Mouse (Mus musculus) intestine, postnatal 0 days (tissue): ENCODE data around the gene Stap2. TPM values are rescaled to one million over a fixed set of nuclear protein-coding genes. Genes with fewer than 3 reads are reported as not detected.
A peak's percentile ranks its signal among the peaks of the same experiment; 100 is the strongest.

ENCODE experiments used
- ATAC-seq: fragments of 200-750 bp; cut with Nextera tagmentation; 2 replicates; pipeline ENCODE4 v1.8.0; 2017; ENCODE audit warnings: mild to moderate bottlenecking, moderate TSS enrichment, moderate library complexity
- H3K27ac ChIP-seq: fragments of 300-500 bp; sonication (generic); 2 replicates; pipeline ENCODE4 v1.5.1; 2014; ENCODE audit warnings: mild to moderate bottlenecking, low read depth, low read length, moderate library complexity
- H3K27me3 ChIP-seq: fragments of 300-500 bp; sonication (generic); replicated peaks from 2 replicates; pipeline ENCODE4 v1.6.1; 2014; ENCODE audit warnings: low read length, mixed read lengths; ENCODE audit not compliant: control insufficient read depth, insufficient read depth
- H3K36me3 ChIP-seq: fragments of 300-500 bp; sonication (generic); 2 replicates; pipeline ENCODE4 v1.6.1; 2014; ENCODE audit warnings: mild to moderate bottlenecking, moderate library complexity; ENCODE audit not compliant: control insufficient read depth, insufficient read depth
- H3K4me1 ChIP-seq: fragments of 300-500 bp; sonication (generic); replicated peaks from 2 replicates; pipeline ENCODE4 v1.6.1; 2014; ENCODE audit warnings: antibody characterized with exemption, low read length, mixed read lengths; ENCODE audit not compliant: control insufficient read depth, insufficient read depth
- H3K4me2 ChIP-seq: fragments of 300-500 bp; sonication (generic); replicated peaks from 2 replicates; pipeline ENCODE4 v1.6.1; 2014; ENCODE audit warnings: low read depth, mild to moderate bottlenecking, moderate library complexity
- H3K4me3 ChIP-seq: fragments of 300-500 bp; sonication (generic); 2 replicates; pipeline ENCODE4 v1.5.1; 2014; ENCODE audit warnings: low read depth, low read length
- H3K9ac ChIP-seq: fragments of 300-500 bp; sonication (generic); 2 replicates; pipeline ENCODE4 v1.6.1; 2014; ENCODE audit warnings: mild to moderate bottlenecking, low read depth, low read length
- H3K9me3 ChIP-seq: fragments of 300-500 bp; sonication (generic); 2 replicates; pipeline ENCODE4 v1.6.1; 2016; ENCODE audit warnings: mixed run types; ENCODE audit not compliant: control insufficient read depth
- CTCF ChIP-seq: sonication (generic); IDR thresholded peaks from 2 replicates; pipeline ENCODE4 v1.5.1; 2016; ENCODE audit warnings: low read depth, mild to moderate bottlenecking, control low read depth, antibody characterized with exemption, moderate library complexity
- WGBS: fragments of 180-500 bp; shearing (Covaris S2); extraction: QIAGEN DNeasy Blood & Tissue Kit; methylation state at CpG from one replicate; pipeline ENCODE4 v1.1.7; 2014; 5-methylcytosine and 5-hydroxymethylcytosine counted together
- polyA plus RNA-seq: library from polyadenylated mRNA; unstranded; fragments of >200 nt; fragmentation: Nextera tagmentation; extraction: Ambion mirVana; gene quantifications from 2 replicates; pipeline ENCODE4 v1.2.1, GENCODE M21; 2015

Stap2 gene
- polyA plus RNA-seq, result 82.8 and 84.5 TPM in 2 replicates

- no peak for TF ChIP-seq CTCF
- Histone ChIP-seq H3K27me3 (no peaks in the 10 kb centered on the region), H3K4me3 (peak within 1 kb of the TSS; percentile 38), H3K4me1 (peaks cover 11% of the 10 kb centered on the region; the same call in 1 of the 2 replicates), H3K27ac (peak within 1 kb of the TSS; percentile 76), H3K4me2 (peak within 1 kb of the TSS; percentile 71), H3K9me3 (no peaks in the 10 kb centered on the region), H3K36me3 (peaks cover 9% of the 10 kb centered on the region), H3K9ac (peak within 1 kb of the TSS; percentile 40)
- 16% methylated on average over 13 of the region's 13 CpGs for WGBS
- ATAC-seq, result 0 out of 2 replicates have a peak, but pooled peaks have one; percentile 16
These were observed at the start of gene Stap2, which contains the start of gene Mpnd for GRCm38 (mm10) chr17:56005415-56006061. Stap2 (minus strand) TSS chr17:56005584. Mpnd (plus strand) TSS chr17:56005711.

GRCm38 (mm10) chr17:56054938-56055337 is 49.6 kb upstream of the Stap2 start:
- Histone ChIP-seq H3K9ac (no peak overlapping the region), H3K4me1 (no peaks in the 10 kb centered on the region), H3K36me3 (peaks cover 41% of the 10 kb centered on the region), H3K4me2 (no peak overlapping the region), H3K9me3 (no peaks in the 10 kb centered on the region), H3K27ac (no peak overlapping the region), H3K27me3 (no peaks in the 10 kb centered on the region), H3K4me3 (no peak overlapping the region)
- no peak for TF ChIP-seq CTCF
- no peak for ATAC-seq

GRCm38 (mm10) chr17:56051369-56051768 is 46.0 kb upstream of the Stap2 start:
- no peak overlapping the region for H3K4me3 ChIP-seq
- H3K27ac ChIP-seq, result no peak overlapping the region
- no peak for TF ChIP-seq CTCF
- H3K27me3 ChIP-seq, result no peaks in the 10 kb centered on the region
- no peak overlapping the region for H3K4me2 ChIP-seq
- H3K4me1 ChIP-seq, result no peaks in the 10 kb centered on the region
- no peak for ATAC-seq
- 80% methylated on average over 5 of the region's 5 CpGs for WGBS
- H3K9ac ChIP-seq, result no peak overlapping the region
- H3K9me3 ChIP-seq, result no peaks in the 10 kb centered on the region
- H3K36me3 ChIP-seq, result peaks cover 32% of the 10 kb centered on the region

GRCm38 (mm10) chr17:56040857-56041163 is 35.4 kb upstream of the Stap2 start:
- peak overlapping the region; percentile 82; the same call in 1 of the 2 replicates for H3K27ac ChIP-seq
- peak overlapping the region; percentile 78 for H3K4me3 ChIP-seq
- peak overlapping the region; percentile 93 for H3K4me2 ChIP-seq
- H3K9me3 ChIP-seq, result no peaks in the 10 kb centered on the region
- H3K4me1 ChIP-seq, result peaks cover 11% of the 10 kb centered on the region; the same call in 1 of the 2 replicates
- ATAC-seq, result no peak
- peaks cover 6% of the 10 kb centered on the region; the same call in 1 of the 2 replicates for H3K36me3 ChIP-seq
- TF ChIP-seq CTCF, result no peak
- under 1% methylated on average over 12 of the region's 12 CpGs for WGBS
- peak overlapping the region; percentile 80 for H3K9ac ChIP-seq
- no peaks in the 10 kb centered on the region for H3K27me3 ChIP-seq

- Histone ChIP-seq H3K4me1 (peaks cover 11% of the 10 kb centered on the region; the same call in 1 of the 2 replicates), H3K4me2 (peak within 1 kb of the TSS; percentile 93), H3K27ac (peak within 1 kb of the TSS; percentile 82), H3K4me3 (peak within 1 kb of the TSS; percentile 78), H3K27me3 (no peaks in the 10 kb centered on the region), H3K9ac (peak within 1 kb of the TSS; percentile 80), H3K36me3 (0 out of 2 replicates have a peak, but pooled peaks cover 6% of the 10 kb centered on the region), H3K9me3 (no peaks in the 10 kb centered on the region)
- under 1% methylated on average over 68 of the region's 68 CpGs for WGBS
- TF ChIP-seq CTCF, result no peak
- peak; percentile 78 for ATAC-seq
These were observed 34.9 kb upstream of the Stap2 start, which contains the start of gene Chaf1a for GRCm38 (mm10) chr17:56040030-56040856. Chaf1a (plus strand) TSS chr17:56040439.

- no peak overlapping the region for H3K27ac ChIP-seq
- H3K4me3 ChIP-seq, result no peak overlapping the region; the same call in 1 of the 2 replicates
- TF ChIP-seq CTCF, result no peak
- H3K36me3 ChIP-seq, result 0 out of 2 replicates have a peak, but pooled peaks cover 6% of the 10 kb centered on the region
- 0 out of 2 replicates have a peak overlapping the region, but pooled peaks have one; percentile 2 for H3K9ac ChIP-seq
- H3K9me3 ChIP-seq, result no peaks in the 10 kb centered on the region
- H3K27me3 ChIP-seq, result no peaks in the 10 kb centered on the region
- peaks cover 11% of the 10 kb centered on the region; the same call in 1 of the 2 replicates for H3K4me1 ChIP-seq
- no peak for ATAC-seq
- 74% methylated on average over 4 of the region's 4 CpGs for WGBS
- H3K4me2 ChIP-seq, result peak overlapping the region; percentile 93
These were observed 34.0 kb upstream of the Stap2 start for GRCm38 (mm10) chr17:56039345-56039744.
